Mouse (Mus musculus) brain, embryonic 18.5 days (tissue): ENCODE results near the gene Iqca.

Experiments
- DNase-seq: peaks from one replicate; pipeline ENCODE4 v3.0.0-alpha.2; 2012; ENCODE audit warnings: low read depth, low spot score

The Iqca gene

GRCm38 (mm10) chr1:90139729-90140128, 13.5 kb downstream of the Iqca start:
- DNase-seq, result no peak

GRCm38 (mm10) chr1:90132402-90132801, 20.8 kb downstream of the Iqca start:
- no peak for DNase-seq

GRCm38 (mm10) chr1:90131982-90132381, 21.2 kb downstream of the Iqca start:
- no peak for DNase-seq

DNA sequence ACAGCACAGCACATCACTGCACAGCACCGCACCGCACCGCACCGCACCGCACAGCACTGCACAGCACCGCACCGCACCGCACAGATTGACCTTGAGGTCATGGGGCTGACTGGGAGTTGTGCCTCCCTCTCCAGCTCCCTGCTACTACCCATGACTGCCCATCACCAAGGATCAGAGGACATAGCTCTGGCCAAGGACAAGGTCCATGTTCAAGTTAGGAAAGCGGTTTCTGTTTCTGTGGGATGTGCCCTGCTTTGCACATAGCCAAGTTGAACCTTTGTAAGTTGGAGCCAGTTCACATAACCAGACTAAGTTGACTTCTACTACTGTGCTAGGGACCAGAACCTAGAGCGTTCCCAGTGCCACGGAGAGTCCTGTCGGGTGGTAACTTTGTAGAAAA, 28.6 kb downstream of the Iqca start:
- DNase-seq, result no peak

- no peak for DNase-seq
These were observed 32.5 kb downstream of the Iqca start for GRCm38 (mm10) chr1:90120706-90121105.

DNA sequence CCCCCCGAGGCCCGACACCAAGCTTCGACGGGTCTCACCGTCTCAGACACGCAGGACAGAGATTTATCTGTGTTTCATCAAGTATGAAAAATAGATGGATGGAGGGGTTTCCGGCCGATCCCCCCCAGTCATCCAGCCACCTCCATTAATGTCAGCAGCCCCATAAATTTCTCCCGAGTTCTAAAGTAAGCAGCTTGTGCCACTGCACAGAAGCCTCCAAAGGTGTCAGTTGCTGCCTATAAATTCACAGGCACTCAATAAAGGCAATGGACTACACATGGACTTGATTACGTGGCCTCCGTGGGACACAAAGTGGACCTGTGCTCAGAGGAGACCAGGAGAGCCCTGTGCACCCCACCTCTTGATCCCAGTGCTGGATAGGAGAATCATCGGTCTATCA, 34.0 kb downstream of the Iqca start:
- DNase-seq, result no peak

DNA sequence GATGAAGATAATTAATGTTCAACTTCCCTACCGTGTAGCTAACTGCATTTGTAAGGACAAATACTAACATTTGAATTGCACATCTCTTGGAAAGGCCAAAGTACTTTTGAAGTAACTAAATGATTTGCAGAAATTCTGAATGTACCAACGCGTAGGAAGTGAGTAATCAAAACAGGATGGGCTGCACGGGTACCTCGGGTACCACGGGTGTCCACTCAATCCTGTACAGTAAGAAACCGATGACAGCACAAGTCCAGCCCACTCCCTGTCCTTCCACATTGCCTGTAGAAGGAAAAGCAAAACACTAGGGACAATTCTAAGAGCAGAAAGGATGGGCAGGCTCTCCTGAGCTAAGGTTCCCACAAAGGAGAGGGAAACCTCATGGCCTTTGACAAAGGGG, 36.0 kb downstream of the Iqca start:
- no peak for DNase-seq

- no peak for DNase-seq
These were observed 38.6 kb downstream of the Iqca start for GRCm38 (mm10) chr1:90114586-90114985.

DNA sequence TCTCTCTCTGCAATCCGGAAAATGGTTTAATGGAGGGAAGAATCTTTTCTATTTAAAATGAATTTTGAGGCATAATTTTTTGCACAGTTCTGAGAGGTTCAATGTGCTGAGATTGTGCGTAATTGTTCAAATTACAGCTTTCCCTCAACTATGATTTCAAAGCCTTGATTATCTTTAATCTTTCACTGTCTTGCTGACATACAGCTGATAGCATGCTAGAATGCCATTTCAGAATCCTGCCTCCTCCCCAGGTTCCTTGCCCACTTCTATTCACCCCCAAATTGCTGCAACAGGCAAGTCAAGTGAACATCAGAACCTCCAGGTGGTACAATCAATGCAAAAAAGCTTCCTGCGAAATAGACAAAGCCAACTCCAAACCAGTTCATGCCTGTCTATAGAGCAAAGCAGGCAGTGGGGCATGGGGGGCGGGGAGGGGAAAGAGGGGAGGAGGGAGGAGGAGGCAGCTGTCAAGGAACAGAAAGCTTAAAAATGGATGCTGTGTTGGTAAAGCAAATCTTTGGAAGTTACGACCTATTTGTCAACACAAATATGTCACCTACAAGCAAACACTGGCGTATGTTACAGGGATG, 39.5 kb downstream of the Iqca start:
- DNase-seq, result no peak

GRCm38 (mm10) chr1:90112669-90113068, 40.5 kb downstream of the Iqca start:
- no peak for DNase-seq

GRCm38 (mm10) chr1:90111198-90111839, 41.9 kb downstream of the Iqca start:
- DNase-seq, result no peak

- no peak for DNase-seq
These were observed 49.2 kb downstream of the Iqca start for GRCm38 (mm10) chr1:90103896-90104487.

GRCm38 (mm10) chr1:90100360-90101232, 52.6 kb downstream of the Iqca start:
- DNase-seq, result no peak

DNA sequence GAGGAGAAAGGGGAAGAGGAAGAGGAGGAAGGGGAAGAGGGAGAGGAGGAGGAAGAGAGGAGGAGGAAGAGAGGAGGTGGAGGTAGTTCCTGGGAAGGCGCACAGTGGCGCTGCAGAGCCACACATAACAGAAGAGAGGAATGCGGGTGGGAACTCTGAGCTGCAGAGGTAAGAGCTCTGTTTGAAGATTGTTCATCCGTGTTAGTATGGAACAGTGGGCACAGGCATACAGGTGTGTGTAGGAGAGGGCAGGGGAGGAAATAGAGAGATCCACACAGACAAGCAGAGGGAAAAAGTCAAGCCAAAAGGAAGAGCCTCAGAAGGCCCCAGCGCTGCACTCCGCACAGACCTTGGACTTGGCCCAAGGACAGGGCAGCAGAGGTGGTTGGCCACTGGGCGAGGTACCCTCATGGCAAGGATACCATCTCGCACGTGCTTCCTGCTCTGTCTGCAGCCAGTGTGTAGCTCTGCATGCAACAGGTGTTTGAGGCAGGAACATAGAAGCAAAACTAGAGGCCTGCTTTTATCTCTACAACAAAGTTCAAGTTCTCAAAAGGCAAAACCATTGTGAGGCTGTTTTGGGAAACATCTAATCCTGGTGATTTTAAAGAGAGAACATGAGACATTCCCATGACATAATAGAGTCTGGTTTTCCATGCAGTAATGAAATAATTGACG, 60.2 kb downstream of the Iqca start:
- DNase-seq, result no peak

DNA sequence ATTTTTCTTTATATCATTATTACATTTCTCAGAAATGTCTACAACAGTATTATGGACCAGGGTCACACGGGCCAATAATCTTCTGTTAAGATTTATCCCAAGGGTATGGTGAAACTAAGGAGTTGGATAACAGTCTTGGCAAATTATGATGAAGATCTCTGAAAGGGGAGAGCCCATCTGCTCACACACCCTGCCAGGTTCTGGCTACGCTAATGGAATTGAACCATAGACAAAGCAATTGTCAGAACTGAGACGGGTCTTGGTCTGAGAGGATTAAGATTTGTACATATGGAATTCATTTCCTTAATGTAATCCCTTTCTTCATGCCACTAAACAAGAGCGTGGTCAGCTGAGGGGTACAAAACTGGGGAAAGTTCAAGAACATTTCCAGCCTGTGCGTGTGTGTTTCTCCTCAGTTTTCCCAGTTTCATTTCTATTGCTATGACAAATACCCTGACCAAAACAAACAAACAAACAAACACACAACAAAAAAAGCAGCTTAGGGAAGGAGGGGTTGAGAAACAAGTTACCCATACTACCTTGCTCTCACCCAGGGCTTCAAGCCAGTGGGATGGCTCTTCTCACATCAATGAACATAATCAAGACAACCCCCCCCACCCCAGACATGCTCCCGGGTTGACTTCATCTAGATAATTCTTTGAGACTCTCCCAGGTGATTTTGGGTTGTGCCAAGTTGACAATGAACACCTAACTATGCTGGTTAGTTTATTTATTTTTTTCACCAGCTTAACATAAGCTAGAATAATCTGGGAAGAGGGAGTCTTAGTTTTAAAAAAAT, 64.8 kb downstream of the Iqca start:
- no peak for DNase-seq

- no peak for DNase-seq
These were observed 66.7 kb downstream of the Iqca start for GRCm38 (mm10) chr1:90086461-90086860.

- DNase-seq, result peak; percentile 3
These were observed 67.6 kb downstream of the Iqca start for GRCm38 (mm10) chr1:90085526-90086157.

DNA sequence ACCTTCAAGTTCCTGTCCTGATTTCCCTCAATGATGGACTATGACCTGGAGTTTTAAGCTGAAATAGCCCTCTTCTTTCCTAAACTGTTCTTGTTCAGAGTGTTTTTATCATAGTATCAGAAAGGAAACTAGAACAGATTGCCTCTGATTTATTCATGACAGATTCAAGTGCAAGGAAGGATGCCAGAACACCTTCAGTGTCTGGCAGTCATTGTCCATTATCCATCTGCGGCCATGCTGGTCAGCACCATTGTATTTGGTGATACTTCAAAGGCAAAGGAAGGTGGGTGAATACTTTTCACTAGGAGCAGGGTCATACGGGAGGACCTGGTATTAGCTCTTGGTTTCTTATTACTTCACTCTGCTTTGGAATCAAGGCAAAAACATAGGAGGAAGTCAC, 76.9 kb downstream of the Iqca start:
- no peak for DNase-seq

GRCm38 (mm10) chr1:90074779-90075178, 78.4 kb downstream of the Iqca start:
- DNase-seq, result no peak

- no peak for DNase-seq
These were observed 81.2 kb downstream of the Iqca start for GRCm38 (mm10) chr1:90071812-90072580.
